Mouse (Mus musculus) heart, embryonic 10.5 days (tissue): ENCODE data around the gene Rassf5. TPM values are rescaled to one million over a fixed set of nuclear protein-coding genes. Genes with fewer than 3 reads are reported as not detected.

ENCODE experiments used
- DNase-seq: peaks from one replicate; pipeline ENCODE4 v3.0.0-alpha.2; 2017; ENCODE audit warnings: low spot score
- H3K27ac ChIP-seq: fragments of 300-500 bp; sonication (generic); 2 replicates; pipeline ENCODE4 v1.5.1; 2016; ENCODE audit warnings: mild to moderate bottlenecking
- H3K27me3 ChIP-seq: fragments of 300-500 bp; sonication (generic); 2 replicates; pipeline ENCODE4 v1.6.1; 2016; ENCODE audit warnings: mild to moderate bottlenecking; ENCODE audit not compliant: poor library complexity, insufficient read depth, severe bottlenecking
- H3K36me3 ChIP-seq: fragments of 300-500 bp; sonication (generic); 2 replicates; pipeline ENCODE4 v1.6.1; 2016; ENCODE audit warnings: mild to moderate bottlenecking, moderate library complexity
- H3K4me1 ChIP-seq: fragments of 300-500 bp; sonication (generic); 2 replicates; pipeline ENCODE4 v1.6.1; 2016; ENCODE audit warnings: mild to moderate bottlenecking
- H3K4me3 ChIP-seq: fragments of 300-500 bp; sonication (generic); 2 replicates; pipeline ENCODE4 v1.5.1; 2016; ENCODE audit warnings: mild to moderate bottlenecking, moderate library complexity
- H3K9me3 ChIP-seq: fragments of 300-500 bp; sonication (generic); 2 replicates; pipeline ENCODE4 v1.6.1; 2016; ENCODE audit warnings: mild to moderate bottlenecking, moderate library complexity
- WGBS: fragments of 180-500 bp; shearing (Covaris S2); methylation state at CpG from one replicate; pipeline ENCODE4 v1.1.7; 2016; 5-methylcytosine and 5-hydroxymethylcytosine counted together
- polyA plus RNA-seq: library from polyadenylated mRNA; unstranded; fragments of >200 nt; fragmentation: Nextera tagmentation; extraction: Ambion mirVana; gene quantifications from 2 replicates; pipeline ENCODE4 v1.2.1, GENCODE M21; 2016

Gene Rassf5
- polyA plus RNA-seq, 1 experiment from 2014 or later, result 44.4 TPM

DNA sequence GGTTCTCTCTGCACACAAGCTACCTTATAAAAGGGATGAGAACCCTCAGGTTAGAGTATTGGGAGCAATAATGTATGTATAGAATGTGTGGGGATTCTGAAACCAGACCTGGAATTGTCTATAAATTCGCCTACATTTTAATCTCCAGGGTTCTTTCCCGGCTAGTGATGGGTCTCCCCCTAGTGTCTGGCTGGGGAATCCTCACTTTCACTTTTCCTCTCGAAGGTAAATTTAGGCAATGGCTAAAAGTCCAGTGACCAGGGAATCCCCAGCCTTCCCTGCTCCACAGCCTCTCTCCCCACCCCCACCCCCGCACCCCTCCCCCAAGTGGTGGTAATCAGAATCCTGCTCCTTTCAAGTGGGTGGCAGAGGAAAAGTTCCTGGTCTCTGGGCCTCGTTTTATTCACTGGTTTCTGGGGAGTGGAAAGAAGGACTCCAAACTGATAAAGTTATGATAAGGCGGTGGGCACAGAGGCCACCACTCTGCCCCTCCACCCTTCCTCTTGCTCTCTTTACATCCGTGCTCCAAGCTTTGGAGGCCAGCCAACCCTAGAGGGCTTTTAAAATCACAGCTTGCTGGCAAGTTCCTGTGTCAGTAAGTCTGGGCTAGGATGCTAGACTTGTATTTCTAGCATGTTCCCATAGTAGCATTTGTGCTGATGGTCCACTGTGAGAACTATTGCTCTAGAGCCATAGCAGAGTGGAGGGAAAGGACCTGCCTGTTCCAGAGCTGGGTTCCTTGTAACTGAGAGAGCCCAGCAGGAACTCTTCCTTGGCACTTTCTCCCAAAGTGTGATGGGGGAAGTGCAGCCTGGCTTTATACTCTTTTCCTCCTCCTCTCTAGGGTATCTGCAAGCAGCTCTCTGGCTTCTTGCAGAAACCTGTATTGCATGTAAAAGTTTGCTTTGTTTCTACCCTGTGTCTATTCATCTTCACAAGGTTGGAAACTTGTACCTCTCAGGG, 1.7 kb upstream of the Rassf5 start:
- no peak for DNase-seq
- WGBS, result 4% methylated on average over 7 of the region's 7 CpGs
- Histone ChIP-seq H3K36me3 (no peaks in the 10 kb centered on the region), H3K4me3 (peak overlapping the region; percentile 79), H3K9me3 (no peaks in the 10 kb centered on the region), H3K27ac (peak overlapping the region; percentile 62; the same call in 1 of the 2 replicates), H3K27me3 (peaks cover 51% of the 10 kb centered on the region; the same call in 1 of the 2 replicates), H3K4me1 (peaks cover 73% of the 10 kb centered on the region)

DNA sequence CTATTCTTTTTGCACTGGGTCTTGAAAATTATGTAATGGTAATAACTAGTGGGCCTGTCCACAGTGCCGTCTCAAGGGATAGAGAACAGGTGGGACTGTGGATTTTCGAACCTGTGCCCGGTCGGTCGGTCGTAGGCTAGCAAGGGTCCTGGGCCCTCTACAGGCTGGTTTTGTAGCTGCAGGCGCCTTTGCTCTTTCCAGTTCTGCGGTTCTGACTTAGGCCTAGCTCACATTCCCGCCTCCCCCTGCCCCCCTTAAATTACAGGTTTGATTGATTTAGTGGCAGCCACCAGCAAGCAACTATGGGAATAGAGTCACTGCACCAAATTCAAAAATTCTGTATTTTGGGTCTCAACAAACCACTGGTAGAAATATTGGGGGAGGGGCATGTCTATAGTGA, 868 bp upstream of the Rassf5 start:
- H3K4me1 ChIP-seq, result peaks cover 68% of the 10 kb centered on the region
- H3K27me3 ChIP-seq, result peaks cover 54% of the 10 kb centered on the region; the same call in 1 of the 2 replicates
- peak overlapping the region; percentile 85; the same call in 1 of the 2 replicates for H3K27ac ChIP-seq
- H3K9me3 ChIP-seq, result no peaks in the 10 kb centered on the region
- H3K4me3 ChIP-seq, result peak overlapping the region; percentile 79
- WGBS, result 6% methylated on average over 9 of the region's 9 CpGs
- no peak for DNase-seq
- no peaks in the 10 kb centered on the region for H3K36me3 ChIP-seq

DNA sequence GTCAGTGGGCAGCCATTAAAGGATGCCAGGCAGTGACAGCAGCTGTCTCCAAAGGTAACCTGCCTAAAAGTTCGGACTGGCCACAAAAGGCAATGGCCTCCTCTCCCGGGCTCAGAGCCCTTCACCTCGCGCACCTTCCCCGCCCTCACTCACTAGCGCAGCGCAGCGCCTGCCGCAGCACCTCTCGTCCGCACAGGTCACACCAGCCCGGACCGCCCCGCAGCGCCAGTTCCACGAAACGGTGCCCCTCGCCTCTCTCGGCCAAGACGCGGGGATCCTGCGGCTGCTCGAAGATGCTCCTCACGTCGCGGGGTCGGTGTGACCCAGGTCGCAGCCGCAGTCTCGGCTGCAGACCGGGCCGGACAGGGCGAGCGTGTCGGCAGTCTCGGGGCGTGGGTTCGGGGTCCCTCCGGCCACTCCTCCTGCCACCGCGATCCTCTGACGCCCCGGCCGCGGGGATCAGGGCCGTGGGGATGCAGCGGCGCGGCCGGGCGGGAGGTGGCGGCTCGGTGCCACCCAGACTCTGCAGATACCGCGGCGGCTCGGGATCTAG, 446 bp downstream of the Rassf5 start:
- Histone ChIP-seq H3K9me3 (no peaks in the 10 kb centered on the region), H3K27me3 (peaks cover 54% of the 10 kb centered on the region; the same call in 1 of the 2 replicates), H3K4me1 (peaks cover 61% of the 10 kb centered on the region), H3K27ac (peak overlapping the region; percentile 85), H3K36me3 (no peaks in the 10 kb centered on the region), H3K4me3 (peak overlapping the region; percentile 79)
- DNase-seq, result no peak
- WGBS, result under 1% methylated on average over 57 of the region's 57 CpGs

DNA sequence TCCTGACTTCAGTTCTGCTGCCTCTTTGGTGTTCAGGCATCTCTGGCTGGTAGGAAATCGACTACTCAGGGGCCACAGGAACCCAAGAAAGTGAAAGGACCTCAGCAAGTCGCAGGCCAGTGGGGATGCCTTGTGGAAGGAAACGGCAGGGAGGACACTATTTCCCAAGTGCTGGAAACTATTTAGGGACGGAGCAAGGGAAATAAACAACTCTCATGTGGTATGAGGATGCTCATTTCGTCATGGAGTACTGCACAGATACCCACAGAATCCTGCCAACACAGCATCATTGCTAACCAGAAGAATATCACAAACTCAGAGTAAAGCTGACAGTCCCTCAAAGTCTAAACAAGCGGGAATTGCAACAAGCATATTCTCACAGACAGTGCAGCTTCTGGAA, 2.1 kb downstream of the Rassf5 start:
- Histone ChIP-seq H3K27me3 (peaks cover 52% of the 10 kb centered on the region; the same call in 1 of the 2 replicates), H3K4me1 (peaks cover 68% of the 10 kb centered on the region), H3K9me3 (no peaks in the 10 kb centered on the region), H3K4me3 (peak overlapping the region; percentile 79; the same call in 1 of the 2 replicates), H3K36me3 (no peaks in the 10 kb centered on the region), H3K27ac (no peak overlapping the region)
- no peak for DNase-seq
- WGBS, result 55% methylated on average over 6 of the region's 6 CpGs

DNA sequence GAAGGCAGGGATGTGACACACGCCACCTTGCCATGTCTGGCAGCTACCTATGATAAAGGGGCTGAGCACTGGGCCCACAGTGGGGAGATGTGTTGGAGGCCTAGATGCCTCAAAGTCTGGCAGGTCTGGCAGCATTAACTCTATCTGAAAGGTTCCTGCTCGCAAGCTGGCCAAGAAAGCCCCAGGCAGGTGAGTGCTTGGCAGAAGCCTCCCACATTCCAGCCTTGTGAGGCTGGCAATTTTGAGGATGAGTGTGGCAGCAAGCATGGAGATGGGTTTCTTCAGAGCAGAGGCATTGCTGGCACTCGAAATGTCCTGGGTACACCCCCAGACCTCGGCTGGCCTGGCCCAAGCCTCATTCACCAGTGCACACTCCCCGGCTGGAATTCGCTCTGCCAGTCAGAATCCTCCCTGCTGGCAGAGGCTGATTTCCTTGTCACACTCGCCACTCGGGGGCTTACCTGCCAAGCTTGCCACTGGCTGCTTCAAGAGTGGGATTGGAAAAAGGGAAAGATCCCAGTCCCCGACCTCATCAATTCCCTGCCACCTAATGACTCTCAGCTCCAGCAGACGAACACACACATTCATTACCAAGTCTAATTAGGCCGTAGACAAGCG, 5.4 kb downstream of the Rassf5 start:
- WGBS, result 65% methylated on average over 12 of the region's 12 CpGs
- peaks cover 64% of the 10 kb centered on the region for H3K4me1 ChIP-seq
- H3K9me3 ChIP-seq, result no peaks in the 10 kb centered on the region
- H3K4me3 ChIP-seq, result no peak overlapping the region
- H3K27me3 ChIP-seq, result peaks cover 35% of the 10 kb centered on the region; the same call in 1 of the 2 replicates
- H3K27ac ChIP-seq, result no peak overlapping the region
- H3K36me3 ChIP-seq, result no peaks in the 10 kb centered on the region
- no peak for DNase-seq

DNA sequence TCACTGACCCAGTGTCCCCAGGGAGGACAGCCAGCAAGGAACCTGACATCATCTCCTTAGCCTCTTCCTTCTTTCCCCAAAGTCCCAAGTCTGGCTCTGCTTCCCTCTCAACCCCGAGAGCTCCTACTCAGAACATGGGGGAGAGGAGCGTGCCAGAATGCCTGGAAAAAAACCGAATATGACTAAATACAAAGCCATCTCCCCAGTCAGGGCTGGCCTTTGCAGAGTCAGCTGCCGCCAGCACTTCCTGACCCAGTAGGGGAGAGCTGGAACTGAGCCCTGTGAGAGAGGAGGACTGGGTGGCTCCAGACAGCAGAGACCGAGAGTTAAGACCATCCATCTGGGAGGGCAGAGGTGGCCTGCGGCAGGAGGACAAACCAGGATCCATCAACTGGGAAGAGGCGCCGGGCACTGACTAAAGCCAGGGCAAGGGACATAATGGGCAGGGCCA, 6.1 kb downstream of the Rassf5 start:
- Histone ChIP-seq H3K4me1 (peaks cover 68% of the 10 kb centered on the region), H3K27me3 (peaks cover 27% of the 10 kb centered on the region; the same call in 1 of the 2 replicates), H3K36me3 (no peaks in the 10 kb centered on the region), H3K9me3 (no peaks in the 10 kb centered on the region), H3K27ac (peak overlapping the region; percentile 59), H3K4me3 (no peak overlapping the region)
- DNase-seq, result no peak
- WGBS, result 58% methylated on average over 8 of the region's 8 CpGs

DNA sequence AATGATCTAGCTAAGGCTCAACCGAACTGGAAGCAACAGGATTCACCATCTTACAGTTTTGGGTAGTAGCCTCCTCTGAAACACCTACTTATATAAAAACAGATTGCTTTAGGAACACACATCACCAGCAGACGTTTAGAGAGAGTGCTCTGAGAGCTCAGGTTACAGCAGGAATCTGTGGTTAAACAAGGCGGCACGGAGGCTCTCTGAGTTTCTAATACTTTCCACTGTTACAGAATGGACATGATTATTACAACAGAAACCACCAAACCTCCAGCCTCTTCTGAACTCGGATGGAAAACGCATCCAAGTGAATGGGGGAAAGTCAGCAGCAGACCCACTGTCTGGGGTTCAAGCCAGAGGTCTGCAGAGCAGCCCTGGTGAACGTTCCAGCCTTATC, 9.0 kb downstream of the Rassf5 start:
- Histone ChIP-seq H3K4me1 (peaks cover 61% of the 10 kb centered on the region), H3K36me3 (no peaks in the 10 kb centered on the region), H3K27ac (peak overlapping the region; percentile 25; the same call in 1 of the 2 replicates), H3K4me3 (no peak overlapping the region), H3K9me3 (no peaks in the 10 kb centered on the region), H3K27me3 (0 out of 2 replicates have a peak, but pooled peaks cover 4% of the 10 kb centered on the region)
- no peak for DNase-seq
- WGBS, result 47% methylated on average over 7 of the region's 7 CpGs

DNA sequence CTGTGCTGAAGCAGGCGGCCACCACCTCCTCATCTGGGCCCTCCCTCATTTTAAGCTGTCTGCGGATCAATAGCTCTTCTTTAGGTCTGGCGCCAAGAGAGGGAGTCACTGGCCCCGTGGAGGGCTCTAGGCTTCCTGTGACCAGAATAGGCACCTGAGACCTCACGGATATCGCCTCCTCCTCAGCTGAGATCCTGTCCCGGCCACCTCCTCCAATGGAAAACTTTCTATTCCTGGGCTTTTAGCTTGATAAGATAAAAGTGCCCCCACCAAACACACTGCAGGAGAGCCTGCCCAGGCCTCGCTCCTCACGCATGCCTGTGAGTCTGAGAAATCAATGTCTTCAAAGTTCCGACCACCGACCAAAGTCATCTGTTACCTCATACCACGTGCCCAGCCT, 11.5 kb downstream of the Rassf5 start:
- Histone ChIP-seq H3K27me3 (no peaks in the 10 kb centered on the region), H3K4me1 (peaks cover 68% of the 10 kb centered on the region), H3K9me3 (no peaks in the 10 kb centered on the region), H3K4me3 (peak overlapping the region; percentile 59), H3K27ac (peak overlapping the region; percentile 89), H3K36me3 (peaks cover 7% of the 10 kb centered on the region; the same call in 1 of the 2 replicates)
- 15% methylated on average over 12 of the region's 12 CpGs for WGBS
- DNase-seq, result peak; percentile 82

DNA sequence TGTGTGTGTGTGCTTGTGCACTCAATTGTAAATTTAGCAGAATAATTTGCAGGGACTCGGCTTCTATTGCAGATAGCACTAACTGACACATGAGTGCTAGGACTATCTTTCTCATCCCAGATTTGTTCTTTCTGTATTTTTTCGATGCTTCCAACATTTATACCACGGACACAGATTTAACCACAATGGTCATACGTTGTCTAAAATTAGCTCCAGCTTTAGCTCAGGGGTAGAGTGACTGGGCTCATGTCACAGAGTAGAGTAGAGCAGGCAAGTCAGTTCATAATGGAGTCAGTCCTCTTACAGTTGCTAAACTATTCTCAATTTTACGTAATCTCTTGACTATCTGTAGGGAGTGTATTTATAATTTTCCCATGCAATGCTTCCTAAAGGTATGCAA, 16.4 kb downstream of the Rassf5 start:
- Histone ChIP-seq H3K27me3 (no peaks in the 10 kb centered on the region), H3K36me3 (peaks cover 14% of the 10 kb centered on the region), H3K9me3 (no peaks in the 10 kb centered on the region), H3K4me1 (peaks cover 49% of the 10 kb centered on the region), H3K27ac (peak overlapping the region; percentile 76), H3K4me3 (peak overlapping the region; percentile 27)
- DNase-seq, result no peak
- WGBS, result 51% methylated on average over 5 of the region's 5 CpGs

DNA sequence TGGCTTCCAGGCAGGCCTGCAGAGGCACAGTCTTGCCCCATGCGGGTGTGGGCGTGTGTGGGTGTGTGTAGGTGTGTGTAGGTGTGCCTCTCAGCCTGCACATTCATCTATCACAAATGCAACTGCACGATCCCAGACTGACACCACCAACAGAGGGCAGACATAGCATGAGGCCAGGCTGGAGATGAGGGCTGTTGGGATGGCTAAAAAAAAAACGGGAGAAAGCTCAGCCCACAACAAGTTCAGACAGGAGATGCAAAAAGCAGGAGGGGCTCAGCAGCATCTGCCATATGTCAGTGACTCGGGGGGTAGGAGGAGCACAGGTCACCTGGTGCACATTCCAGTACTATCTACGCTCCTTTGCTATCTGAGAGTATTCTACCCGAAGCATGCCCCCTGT, 16.8 kb downstream of the Rassf5 start:
- peak; percentile 82 for DNase-seq
- Histone ChIP-seq H3K27me3 (no peaks in the 10 kb centered on the region), H3K27ac (peak overlapping the region; percentile 76), H3K9me3 (no peaks in the 10 kb centered on the region), H3K4me1 (peaks cover 45% of the 10 kb centered on the region), H3K36me3 (peaks cover 19% of the 10 kb centered on the region), H3K4me3 (peak overlapping the region; percentile 27)
- 35% methylated on average over 7 of the region's 7 CpGs for WGBS

DNA sequence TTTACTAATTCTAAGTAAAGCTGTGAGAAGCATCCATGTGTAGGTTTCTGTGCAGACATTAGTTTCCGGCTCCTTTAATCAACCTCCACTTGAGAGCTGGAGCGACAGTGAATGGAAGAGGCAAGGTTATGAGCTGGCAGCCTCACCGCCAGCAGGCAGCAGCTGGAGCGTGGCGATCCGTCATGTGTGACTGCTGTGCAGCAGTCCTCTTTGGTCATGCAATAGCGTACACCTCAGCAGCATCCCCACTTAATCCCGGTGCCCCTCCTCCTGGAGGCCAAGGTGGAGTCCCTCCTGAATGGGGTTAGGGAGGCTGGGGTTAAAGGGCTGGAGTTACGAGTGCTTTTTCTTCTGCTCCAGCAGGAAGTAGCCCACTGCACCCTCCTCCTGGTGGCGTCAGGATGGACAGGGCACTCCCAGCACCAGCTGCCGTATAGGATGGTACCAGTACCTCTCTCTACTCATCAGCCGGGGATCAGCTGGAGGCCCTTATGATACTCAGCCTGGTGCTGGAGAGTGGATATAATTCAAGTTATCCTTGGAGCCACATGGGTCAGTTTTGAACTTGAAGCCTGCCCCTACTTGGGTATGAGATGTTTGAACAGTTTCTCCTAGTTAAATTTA, 20.1 kb downstream of the Rassf5 start:
- H3K4me1 ChIP-seq, result peaks cover 29% of the 10 kb centered on the region
- 76% methylated on average over 12 of the region's 12 CpGs for WGBS
- H3K27ac ChIP-seq, result no peak overlapping the region
- no peak overlapping the region for H3K4me3 ChIP-seq
- H3K9me3 ChIP-seq, result no peaks in the 10 kb centered on the region
- no peak for DNase-seq
- no peaks in the 10 kb centered on the region for H3K27me3 ChIP-seq
- peaks cover 18% of the 10 kb centered on the region for H3K36me3 ChIP-seq

DNA sequence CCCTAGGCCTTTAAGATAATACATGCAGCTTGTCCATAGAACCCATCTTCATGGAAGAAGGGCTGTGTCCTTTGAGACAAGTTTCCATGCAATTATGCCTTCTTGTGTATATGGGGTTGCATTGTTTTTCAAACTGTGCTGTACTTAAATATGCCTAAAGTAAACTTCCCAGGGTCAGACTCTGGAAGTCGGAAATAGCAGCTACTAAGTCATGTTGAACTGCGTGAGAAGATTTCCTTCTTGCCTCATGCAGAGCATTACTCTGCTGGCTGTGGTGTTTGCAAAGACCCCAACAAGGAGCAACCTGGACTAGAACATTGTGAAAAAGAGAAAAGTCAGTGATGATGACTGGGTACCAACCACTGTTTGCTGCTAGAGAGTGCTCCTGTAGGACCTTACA, 21.7 kb downstream of the Rassf5 start:
- no peaks in the 10 kb centered on the region for H3K9me3 ChIP-seq
- H3K27me3 ChIP-seq, result no peaks in the 10 kb centered on the region
- H3K4me1 ChIP-seq, result peaks cover 13% of the 10 kb centered on the region
- peaks cover 24% of the 10 kb centered on the region for H3K36me3 ChIP-seq
- H3K4me3 ChIP-seq, result no peak overlapping the region
- 86% methylated on average over 2 of the region's 2 CpGs for WGBS
- no peak overlapping the region for H3K27ac ChIP-seq
- DNase-seq, result no peak
